Mouse (Mus musculus) ES-E14 (cell line): ENCODE measurements around the gene Foxl1. TPM values are rescaled to one million over a fixed set of nuclear protein-coding genes. Genes with fewer than 3 reads are reported as not detected.

Experiments
- DNase-seq: peaks from one replicate; pipeline ENCODE4 v3.0.0-alpha.2; 2013; ENCODE audit warnings: low read depth, low spot score
- H3K27ac ChIP-seq: 2 replicates; pipeline ENCODE4 v1.5.1; 2012; ENCODE audit warnings: low read depth, mild to moderate bottlenecking, low read length, moderate library complexity, mixed read lengths; ENCODE audit not compliant: poor library complexity, insufficient read depth, severe bottlenecking
- H3K36me3 ChIP-seq: 2 replicates; pipeline ENCODE4 v1.6.1; 2012; ENCODE audit warnings: mild to moderate bottlenecking, low read length, moderate library complexity, mixed read lengths; ENCODE audit not compliant: control insufficient read depth, poor library complexity, insufficient read depth, severe bottlenecking
- H3K4me1 ChIP-seq, 2 experiments: fragments of 150-350 bp in 1 of 2; sonication (generic) in 1 of 2; 2 replicates each; pipeline ENCODE4 v1.6.1; 2012; ENCODE audit warnings: low read length in 2 of 2, mild to moderate bottlenecking in 1 of 2, mixed read lengths in 1 of 2; ENCODE audit not compliant: control insufficient read depth in 2 of 2, insufficient read depth in 2 of 2, poor library complexity in 1 of 2
- H3K4me3 ChIP-seq, 2 experiments: fragments of 150-350 bp in 1 of 2; sonication (generic) in 1 of 2; 2 replicates each; pipeline ENCODE4 v1.5.1; 2012; ENCODE audit warnings: low read length in 2 of 2, low read depth in 1 of 2, mild to moderate bottlenecking in 1 of 2, mixed read lengths in 1 of 2; ENCODE audit not compliant: insufficient read depth in 1 of 2, poor library complexity in 1 of 2, severe bottlenecking in 1 of 2
- H3K9ac ChIP-seq: 2 replicates; pipeline ENCODE4 v1.6.1; 2012; ENCODE audit warnings: low read depth, mild to moderate bottlenecking, low read length, mixed read lengths; ENCODE audit not compliant: poor library complexity, insufficient read depth, severe bottlenecking
- H3K9me3 ChIP-seq: fragments of 150-350 bp; sonication (generic); 2 replicates; pipeline ENCODE4 v1.6.1; 2012; ENCODE audit warnings: low read depth, mild to moderate bottlenecking, low read length; ENCODE audit not compliant: control insufficient read depth, insufficient read depth
- CHD2 ChIP-seq: IDR thresholded peaks from 2 replicates; pipeline ENCODE4 v1.6.1; 2014; ENCODE audit warnings: mild to moderate bottlenecking, low read depth, low read length, inconsistent platforms
- HCFC1 ChIP-seq: IDR thresholded peaks from 2 replicates; pipeline ENCODE4 v1.6.1; 2012; ENCODE audit warnings: low read length, inconsistent platforms, borderline replicate concordance; ENCODE audit not compliant: insufficient read depth
- MAFK ChIP-seq: IDR thresholded peaks from 2 replicates; pipeline ENCODE4 v1.6.1; 2014; ENCODE audit warnings: mild to moderate bottlenecking, low read depth, low read length, inconsistent platforms; ENCODE audit not compliant: insufficient read depth
- ZC3H11A ChIP-seq: IDR thresholded peaks from 2 replicates; pipeline ENCODE4 v1.6.1; 2012; ENCODE audit warnings: low read depth, mild to moderate bottlenecking, inconsistent platforms, low read length, borderline replicate concordance
- ZNF384 ChIP-seq: IDR thresholded peaks from 2 replicates; pipeline ENCODE4 v1.6.1; 2012; ENCODE audit warnings: low read depth, low read length, inconsistent platforms
- in situ Hi-C, 2 experiments: fragments of 600-800 bp; cut with MboI; formaldehyde crosslinking; loops; one replicate each; pipeline ENCODE4 v1.15.1; 2025; ENCODE audit warnings: low sequenced_read_pairs in 2 of 2, inconsistent platforms in 1 of 2; ENCODE audit not compliant: unreplicated experiment in 2 of 2
- total RNA-seq: library from RNA; depleted of rRNA; stranded (reverse); fragments of 300-350 nt; gene quantifications from 2 replicates; pipeline ENCODE4 v1.2.3, GENCODE M21; 2012

Gene Foxl1
- total RNA-seq, 1 experiment, result 0.09 TPM

DNA sequence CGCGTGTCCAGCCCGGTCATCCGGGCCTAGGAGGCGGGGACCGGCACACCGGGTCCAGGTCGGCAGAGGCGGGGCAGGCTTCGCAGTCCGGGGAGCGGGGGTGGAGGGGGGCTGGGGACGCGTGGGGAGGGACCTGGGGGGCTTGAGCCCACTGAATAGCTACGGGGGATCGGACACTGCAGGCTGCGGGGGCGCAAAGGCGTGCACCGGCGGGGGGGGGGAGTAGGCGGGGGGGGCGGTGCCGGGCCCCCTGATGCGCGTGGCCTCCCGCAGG, 43.9 kb upstream of the Foxl1 start:
- no peaks in the 10 kb centered on the region for H3K9me3 ChIP-seq
- H3K27ac ChIP-seq, result no peak overlapping the region
- TF ChIP-seq MAFK, result no peak
- no peak for TF ChIP-seq HCFC1
- TF ChIP-seq ZC3H11A, result no peak
- TF ChIP-seq CHD2, result no peak
- no peak for TF ChIP-seq ZNF384
- H3K4me1 ChIP-seq, result peaks cover 0 to 4% of the 10 kb centered on the region in 2 experiments; a peak in 1 of 4 replicates
- in situ Hi-C loops, result loop anchor here (5.0 to 10.0 kb wide), 2 partner anchors 33 to 259 kb away; partner anchors contain the start of gene Foxc2 (in 2 of the 2)
- H3K36me3 ChIP-seq, result no peaks in the 10 kb centered on the region
- DNase-seq, result no peak
- peak overlapping the region; percentile 52 to 67 for H3K4me3 ChIP-seq
- no peak overlapping the region for H3K9ac ChIP-seq

DNA sequence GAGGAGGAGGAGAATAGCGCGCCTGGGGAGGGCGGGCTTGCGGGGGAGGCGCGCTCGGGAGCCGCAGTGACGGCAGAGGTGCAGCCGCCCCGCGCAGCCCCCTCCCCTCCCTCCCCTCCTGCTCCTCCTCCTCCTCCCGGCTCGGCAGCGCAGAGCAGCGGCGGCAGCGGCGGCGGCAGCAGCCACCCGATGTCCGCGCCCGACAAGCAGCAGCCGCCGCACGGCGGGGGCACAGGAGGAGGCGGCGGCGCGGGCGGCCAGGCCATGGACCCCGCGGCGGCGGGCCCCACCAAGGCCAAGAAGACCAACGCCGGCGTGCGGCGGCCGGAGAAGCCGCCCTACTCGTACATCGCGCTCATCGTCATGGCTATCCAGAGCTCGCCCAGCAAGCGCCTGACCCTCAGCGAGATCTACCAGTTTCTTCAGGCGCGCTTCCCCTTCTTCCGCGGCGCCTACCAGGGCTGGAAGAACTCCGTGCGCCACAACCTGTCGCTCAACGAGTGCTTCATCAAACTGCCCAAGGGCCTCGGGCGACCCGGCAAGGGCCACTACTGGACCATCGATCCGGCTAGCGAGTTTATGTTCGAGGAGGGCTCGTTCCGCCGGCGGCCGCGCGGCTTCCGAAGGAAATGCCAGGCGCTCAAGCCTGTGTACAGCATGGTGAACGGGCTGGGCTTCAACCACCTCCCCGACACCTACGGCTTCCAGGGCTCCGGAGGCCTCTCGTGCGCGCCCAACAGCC, 43.4 kb upstream of the Foxl1 start, which contains the start of gene Foxf1:
TSS of gene Foxf1 (plus strand) at position 177 of the 742 bp plus-strand sequence.
- TF ChIP-seq ZC3H11A, result no peak
- H3K9me3 ChIP-seq, result no peaks in the 10 kb centered on the region
- H3K4me1 ChIP-seq, result peaks cover 0 to 4% of the 10 kb centered on the region in 2 experiments; a peak in 1 of 4 replicates
- in situ Hi-C loops, result loop anchor here (5.0 to 10.0 kb wide), 2 partner anchors 33 to 260 kb away; partner anchors contain the start of gene Foxc2 (in 2 of the 2)
- H3K27ac ChIP-seq, result no peak within 1 kb of the TSS
- peak within 1 kb of the TSS; percentile 52 to 67 for H3K4me3 ChIP-seq
- H3K9ac ChIP-seq, result no peak within 1 kb of the TSS; the same call in 1 of the 2 replicates
- DNase-seq, result no peak
- H3K36me3 ChIP-seq, result no peaks in the 10 kb centered on the region

DNA sequence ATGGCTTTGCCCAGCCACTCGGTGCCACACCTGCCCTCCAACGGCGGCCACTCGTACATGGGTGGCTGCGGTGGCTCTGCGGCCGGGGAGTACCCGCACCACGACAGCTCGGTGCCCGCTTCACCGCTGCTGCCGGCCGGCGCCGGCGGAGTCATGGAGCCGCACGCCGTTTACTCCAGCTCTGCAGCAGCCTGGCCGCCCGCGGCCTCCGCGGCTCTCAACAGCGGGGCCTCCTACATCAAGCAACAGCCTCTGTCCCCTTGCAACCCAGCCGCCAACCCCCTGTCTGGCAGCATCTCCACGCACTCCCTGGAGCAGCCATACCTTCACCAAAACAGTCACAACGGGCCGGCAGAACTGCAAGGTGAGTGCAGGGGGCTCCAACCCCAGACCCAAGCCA, 42.7 kb upstream of the Foxl1 start:
- Histone ChIP-seq H3K9me3 (no peaks in the 10 kb centered on the region), H3K27ac (no peak overlapping the region), H3K4me1 (peaks cover 0 to 4% of the 10 kb centered on the region in 2 experiments; a peak in 1 of 4 replicates), H3K36me3 (no peaks in the 10 kb centered on the region), H3K9ac (no peak overlapping the region), H3K4me3 (peak overlapping the region in 1 of 2 experiments; percentile 67; a peak in 1 of 4 replicates)
- no peak for DNase-seq
- in situ Hi-C loops, result loop anchor here in 1 of 2 experiments (10.0 kb wide), 1 partner anchor 260 kb away; no protein-coding TSS in a partner anchor
- TF ChIP-seq ZNF384, result no peak
- no peak for TF ChIP-seq HCFC1
- no peak for TF ChIP-seq MAFK
- TF ChIP-seq ZC3H11A, result no peak
- no peak for TF ChIP-seq CHD2

DNA sequence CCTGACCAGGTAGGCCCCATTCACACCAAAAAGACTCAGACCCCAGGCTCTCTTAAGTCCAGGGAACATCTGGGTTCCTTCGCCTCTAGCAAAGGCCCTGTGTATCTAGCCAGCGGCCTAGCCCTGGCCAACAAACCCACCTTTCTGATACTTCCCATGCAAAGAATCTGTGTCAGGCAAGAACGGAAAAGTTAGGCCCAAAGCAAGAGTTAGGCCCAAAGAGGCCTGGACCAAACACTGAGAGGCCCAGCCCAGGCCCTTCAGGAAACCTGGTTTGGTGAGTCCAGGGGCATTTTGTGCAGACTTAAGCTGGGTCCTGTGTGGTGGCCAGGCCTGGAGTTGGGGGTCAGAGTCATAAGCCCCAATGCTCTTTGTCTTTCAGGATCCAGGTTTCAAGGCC, 42.2 kb upstream of the Foxl1 start:
- H3K36me3 ChIP-seq, result no peaks in the 10 kb centered on the region
- H3K9me3 ChIP-seq, result no peaks in the 10 kb centered on the region
- no peak overlapping the region for H3K27ac ChIP-seq
- in situ Hi-C loops, result loop anchor here in 1 of 2 experiments (10.0 kb wide), 1 partner anchor 261 kb away; no protein-coding TSS in a partner anchor
- DNase-seq, result no peak
- H3K4me3 ChIP-seq, result no peak overlapping the region
- peaks cover 0 to 4% of the 10 kb centered on the region in 2 experiments; a peak in 1 of 4 replicates for H3K4me1 ChIP-seq
- H3K9ac ChIP-seq, result no peak overlapping the region
- TF ChIP-seq HCFC1 (no peak), ZNF384 (no peak), MAFK (no peak), CHD2 (no peak), ZC3H11A (no peak)
